Mouse (Mus musculus): ENCODE data around the gene H2-Eb1. TPM values are rescaled to one million over a fixed set of nuclear protein-coding genes. Genes with fewer than 3 reads are reported as not detected.

H2-Eb1 gene
- polyA plus RNA-seq, 1 experiment from 2014 or later, result 24.1 TPM

- Histone ChIP-seq H3K4me3 (ENCODE audit: low read depth, low read length) (no peak overlapping the region), H3K27me3 (replicated peaks; ENCODE audit: control insufficient read depth, insufficient read depth, low read length) (no peaks in the 10 kb centered on the region), H3K36me3 (ENCODE audit: control insufficient read depth, insufficient read depth) (no peaks in the 10 kb centered on the region), H3K27ac (ENCODE audit: low read depth, low read length) (no peak overlapping the region), H3K4me1 (replicated peaks; ENCODE audit: control insufficient read depth, insufficient read depth, low read length) (no peaks in the 10 kb centered on the region), H3K9ac (ENCODE audit: low read depth, low read length) (no peak overlapping the region), H3K4me2 (replicated peaks; ENCODE audit: low read depth) (no peak overlapping the region), H3K9me3 (ENCODE audit: control insufficient read depth) (no peaks in the 10 kb centered on the region)
- no peak for TF ChIP-seq CTCF (IDR thresholded peaks at IDR 0.05; ENCODE audit: low read depth)
- ATAC-seq, result no peak
- 72% methylated on average over 2 of the region's 2 CpGs for WGBS
Measured at GRCm38 (mm10) chr17:34316697-34317096, 11.0 kb downstream of the H2-Eb1 start.

GRCm38 (mm10) chr17:34317275-34317674, 11.6 kb downstream of the H2-Eb1 start:
- no peak overlapping the region for H3K4me2 ChIP-seq (replicated peaks; ENCODE audit: low read depth)
- H3K36me3 ChIP-seq (ENCODE audit: control insufficient read depth, insufficient read depth), result no peaks in the 10 kb centered on the region
- H3K4me3 ChIP-seq (ENCODE audit: low read depth, low read length), result no peak overlapping the region
- H3K9ac ChIP-seq (ENCODE audit: low read depth, low read length), result no peak overlapping the region
- no peak for TF ChIP-seq CTCF (IDR thresholded peaks at IDR 0.05; ENCODE audit: low read depth)
- 42% methylated on average over 2 of the region's 2 CpGs for WGBS
- H3K27ac ChIP-seq (ENCODE audit: low read depth, low read length), result no peak overlapping the region
- no peaks in the 10 kb centered on the region for H3K4me1 ChIP-seq (replicated peaks; ENCODE audit: control insufficient read depth, insufficient read depth, low read length)
- no peaks in the 10 kb centered on the region for H3K27me3 ChIP-seq (replicated peaks; ENCODE audit: control insufficient read depth, insufficient read depth, low read length)
- H3K9me3 ChIP-seq (ENCODE audit: control insufficient read depth), result no peaks in the 10 kb centered on the region
- ATAC-seq, result no peak

- no peak for TF ChIP-seq CTCF (IDR thresholded peaks at IDR 0.05; ENCODE audit: low read depth)
- Histone ChIP-seq H3K4me1 (replicated peaks; ENCODE audit: control insufficient read depth, insufficient read depth, low read length) (no peaks in the 10 kb centered on the region), H3K36me3 (ENCODE audit: control insufficient read depth, insufficient read depth) (no peaks in the 10 kb centered on the region), H3K27ac (ENCODE audit: low read depth, low read length) (no peak within 1 kb of the TSS), H3K9me3 (ENCODE audit: control insufficient read depth) (no peaks in the 10 kb centered on the region), H3K27me3 (replicated peaks; ENCODE audit: control insufficient read depth, insufficient read depth, low read length) (no peaks in the 10 kb centered on the region), H3K9ac (ENCODE audit: low read depth, low read length) (no peak within 1 kb of the TSS), H3K4me3 (ENCODE audit: low read depth, low read length) (no peak within 1 kb of the TSS), H3K4me2 (replicated peaks; ENCODE audit: low read depth) (no peak within 1 kb of the TSS)
- WGBS, result 54% methylated on average over 4 of the region's 4 CpGs
- ATAC-seq, result no peak
Measured at GRCm38 (mm10) chr17:34325436-34325835, 19.8 kb downstream of the H2-Eb1 start, which contains the start of gene H2-Eb2. H2-Eb2 (plus strand) TSS chr17:34325665.

- no peak overlapping the region for H3K27ac ChIP-seq (ENCODE audit: low read depth, low read length)
- H3K36me3 ChIP-seq (ENCODE audit: control insufficient read depth, insufficient read depth), result no peaks in the 10 kb centered on the region
- no peak for ATAC-seq
- H3K9me3 ChIP-seq (ENCODE audit: control insufficient read depth), result no peaks in the 10 kb centered on the region
- H3K9ac ChIP-seq (ENCODE audit: low read depth, low read length), result no peak overlapping the region
- 73% methylated on average over 3 of the region's 3 CpGs for WGBS
- H3K27me3 ChIP-seq (replicated peaks; ENCODE audit: control insufficient read depth, insufficient read depth, low read length), result no peaks in the 10 kb centered on the region
- TF ChIP-seq CTCF (IDR thresholded peaks at IDR 0.05; ENCODE audit: low read depth), result no peak
- no peak overlapping the region for H3K4me2 ChIP-seq (replicated peaks; ENCODE audit: low read depth)
- H3K4me3 ChIP-seq (ENCODE audit: low read depth, low read length), result no peak overlapping the region
- H3K4me1 ChIP-seq (replicated peaks; ENCODE audit: control insufficient read depth, insufficient read depth, low read length), result no peaks in the 10 kb centered on the region
Measured at GRCm38 (mm10) chr17:34326373-34326772, 20.7 kb downstream of the H2-Eb1 start.

GRCm38 (mm10) chr17:34329807-34330206, 24.1 kb downstream of the H2-Eb1 start:
- no peak for TF ChIP-seq CTCF (IDR thresholded peaks at IDR 0.05; ENCODE audit: low read depth)
- no peaks in the 10 kb centered on the region for H3K9me3 ChIP-seq (ENCODE audit: control insufficient read depth)
- H3K27ac ChIP-seq (ENCODE audit: low read depth, low read length), result no peak overlapping the region
- H3K36me3 ChIP-seq (ENCODE audit: control insufficient read depth, insufficient read depth), result no peaks in the 10 kb centered on the region
- no peak overlapping the region for H3K9ac ChIP-seq (ENCODE audit: low read depth, low read length)
- ATAC-seq, result no peak
- no peak overlapping the region for H3K4me2 ChIP-seq (replicated peaks; ENCODE audit: low read depth)
- WGBS, result 63% methylated on average over 2 of the region's 2 CpGs
- H3K4me3 ChIP-seq (ENCODE audit: low read depth, low read length), result no peak overlapping the region
- H3K4me1 ChIP-seq (replicated peaks; ENCODE audit: control insufficient read depth, insufficient read depth, low read length), result no peaks in the 10 kb centered on the region
- H3K27me3 ChIP-seq (replicated peaks; ENCODE audit: control insufficient read depth, insufficient read depth, low read length), result no peaks in the 10 kb centered on the region

GRCm38 (mm10) chr17:34331200-34331599, 25.5 kb downstream of the H2-Eb1 start:
- no peak overlapping the region for H3K4me2 ChIP-seq (replicated peaks; ENCODE audit: low read depth)
- ATAC-seq, result no peak
- no peak overlapping the region for H3K4me3 ChIP-seq (ENCODE audit: low read depth, low read length)
- no peak for TF ChIP-seq CTCF (IDR thresholded peaks at IDR 0.05; ENCODE audit: low read depth)
- no peak overlapping the region for H3K27ac ChIP-seq (ENCODE audit: low read depth, low read length)
- no peaks in the 10 kb centered on the region for H3K9me3 ChIP-seq (ENCODE audit: control insufficient read depth)
- H3K27me3 ChIP-seq (replicated peaks; ENCODE audit: control insufficient read depth, insufficient read depth, low read length), result no peaks in the 10 kb centered on the region
- no peaks in the 10 kb centered on the region for H3K4me1 ChIP-seq (replicated peaks; ENCODE audit: control insufficient read depth, insufficient read depth, low read length)
- H3K9ac ChIP-seq (ENCODE audit: low read depth, low read length), result no peak overlapping the region
- 87% methylated on average over 1 of the region's 1 CpGs for WGBS
- no peaks in the 10 kb centered on the region for H3K36me3 ChIP-seq (ENCODE audit: control insufficient read depth, insufficient read depth)

Measured in intestine, postnatal 0 days (tissue).